Mouse (Mus musculus) embryonic stem cell, embryonic (primary cell): ENCODE data around the gene Paqr9.
"Not testable (repeated sequence)": the region's sequence is repeated elsewhere in the genome, so short reads cannot be mapped to it uniquely, and the experiment has no call there.

Source experiments
- CTCF ChIA-PET, 4 experiments: fragments of 300-600 bp in 2 of 4; fragments of 350-600 bp in 2 of 4; sonication (Branson Sonifier 250); formaldehyde crosslinking; loops; one replicate each; lab custom pipeline; 2022; ENCODE audit warnings: inconsistent platforms in 2 of 4; lab: Charles Lee
- POLR2A ChIA-PET, 4 experiments: fragments of 300-600 bp in 2 of 4; fragments of 350-600 bp in 2 of 4; sonication (Branson Sonifier 250); formaldehyde crosslinking; loops; one replicate each; lab custom pipeline; 2022; ENCODE audit warnings: antibody characterized with exemption in 4 of 4, inconsistent platforms in 1 of 4; lab: Charles Lee

Paqr9 gene

GRCm38 (mm10) chr9:95559059-95559935, at the start of gene Paqr9:
Paqr9 (plus strand) TSS chr9:95559657.
- ChIA-PET POLR2A (interaction anchor here in 2 of 4 experiments (0.6 to 1.7 kb wide), 9 partner anchors 9 to 113 kb away, joined by 3 to 7 read pairs (median 3); no protein-coding TSS in a partner anchor), CTCF (interaction anchor here in 3 of 4 experiments (0.5 to 1.4 kb wide), 3 partner anchors 10 to 39 kb away, joined by 3 to 4 read pairs (median 3); no protein-coding TSS in a partner anchor)

GRCm38 (mm10) chr9:95510693-95511404, 48.6 kb upstream of the Paqr9 start:
- POLR2A ChIA-PET = interaction anchor here (0.5 to 3.7 kb wide), 46 partner anchors 8 to 973 kb away, joined by 3 to 102 read pairs (median 5); partner anchors contain the start of genes Xrn1 (in 2 of the 4), 1190002N15Rik (in 1 of the 4), Atr (in 1 of the 4) and Chst2 (in 1 of the 4)
- CTCF ChIA-PET = interaction anchor here in 1 of 4 experiments (1.4 kb wide), 1 partner anchor 29 kb away, joined by 3 read pairs; no protein-coding TSS in a partner anchor

DNA sequence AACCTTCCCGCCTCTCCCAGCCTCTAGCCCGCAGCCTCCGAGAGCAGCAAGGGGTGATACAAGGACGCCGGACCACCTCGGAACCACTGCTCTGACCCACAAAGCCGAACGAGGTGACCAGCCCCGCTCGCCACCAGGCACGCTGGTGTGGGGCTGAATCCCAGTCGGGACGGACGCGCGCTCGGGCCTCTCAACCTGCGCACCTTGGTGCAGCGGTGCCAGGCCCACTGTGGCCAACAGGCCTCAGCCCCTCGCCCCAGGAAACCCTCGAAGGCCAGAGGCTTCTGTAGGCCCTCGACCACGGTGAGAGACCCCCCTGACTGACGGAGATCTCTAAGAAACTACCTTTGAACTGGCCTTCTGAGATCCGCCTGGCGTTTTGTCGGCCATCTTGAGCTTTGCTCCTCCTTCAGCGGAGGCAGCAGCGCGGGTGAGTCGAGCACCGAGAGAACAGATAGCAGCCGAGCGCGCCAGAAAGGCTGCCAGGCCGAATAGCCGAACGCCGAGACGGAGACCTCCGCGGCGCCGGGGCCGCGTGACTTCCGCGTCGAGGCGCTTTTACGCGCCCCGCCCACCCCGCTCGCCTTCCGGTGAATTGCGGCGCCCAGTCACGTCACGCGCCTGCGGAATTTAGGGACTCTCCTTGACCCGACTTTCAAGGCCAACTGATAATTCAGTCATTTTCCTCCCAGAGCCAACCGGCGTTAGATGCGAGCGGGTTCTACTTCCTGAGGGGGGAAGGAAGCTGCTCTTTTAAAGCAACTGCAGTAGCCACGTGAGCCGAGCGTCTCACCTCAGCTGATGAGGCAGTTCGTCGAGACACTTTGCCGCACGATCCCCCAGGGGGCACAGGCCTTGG, 47.8 kb upstream of the Paqr9 start, which contains the start of gene U2surp:
U2surp (minus strand) TSS at position 525 of the 859 bp plus-strand sequence.
- ChIA-PET CTCF (interaction anchor here in 2 of 4 experiments (1.4 kb wide), 2 partner anchors 14 to 28 kb away, joined by 3 to 10 read pairs; no protein-coding TSS in a partner anchor), POLR2A (interaction anchor here (0.5 to 2.6 kb wide), 75 partner anchors 8 to 974 kb away, joined by 3 to 102 read pairs (median 4); partner anchors contain the start of genes Pls1 (in 3 of the 4), Atr (in 2 of the 4), Xrn1 (in 2 of the 4) and 1190002N15Rik (in 1 of the 4))

DNA sequence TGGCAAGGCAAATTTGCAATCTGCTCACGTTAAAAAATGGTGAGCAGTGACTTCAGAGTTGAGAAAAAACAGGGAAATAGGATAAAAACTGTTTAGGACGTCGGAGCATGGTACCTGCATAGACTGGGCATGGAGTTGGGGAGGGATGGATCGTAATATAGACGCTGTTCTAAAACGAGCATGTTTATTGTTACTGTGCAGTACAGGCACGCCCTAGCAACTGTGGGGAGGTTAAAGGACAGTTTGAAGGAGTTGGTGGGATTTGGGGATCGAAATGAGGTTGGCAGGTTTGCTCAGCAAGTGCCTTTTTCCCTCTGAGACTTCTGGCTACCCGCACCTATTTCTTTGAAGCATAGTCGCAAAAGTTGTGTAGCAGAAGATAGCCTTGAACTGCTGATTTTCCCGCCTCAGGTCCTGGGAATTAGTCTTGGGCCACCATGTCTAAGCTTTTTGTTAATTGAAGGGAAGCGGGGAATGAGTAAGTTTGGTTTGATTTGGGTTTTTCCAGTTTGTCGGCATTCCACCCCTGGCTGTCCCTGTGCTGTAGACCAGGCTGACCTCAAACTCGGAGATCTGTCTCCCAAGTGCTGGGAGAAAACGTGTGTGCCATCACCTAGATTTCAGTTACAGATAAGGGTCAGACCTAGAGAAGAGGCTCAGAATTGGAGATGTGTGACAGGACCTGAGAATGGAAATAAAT, 47.0 kb upstream of the Paqr9 start:
- ChIA-PET POLR2A (interaction anchor here (0.6 to 2.6 kb wide), 71 partner anchors 9 to 974 kb away, joined by 3 to 102 read pairs (median 4); partner anchors contain the start of genes Atr (in 2 of the 4), Pls1 (in 2 of the 4), Xrn1 (in 2 of the 4) and 1190002N15Rik (in 1 of the 4)), CTCF (interaction anchor here in 2 of 4 experiments (1.4 kb wide), 2 partner anchors 13 to 27 kb away, joined by 3 to 10 read pairs; no protein-coding TSS in a partner anchor)

DNA sequence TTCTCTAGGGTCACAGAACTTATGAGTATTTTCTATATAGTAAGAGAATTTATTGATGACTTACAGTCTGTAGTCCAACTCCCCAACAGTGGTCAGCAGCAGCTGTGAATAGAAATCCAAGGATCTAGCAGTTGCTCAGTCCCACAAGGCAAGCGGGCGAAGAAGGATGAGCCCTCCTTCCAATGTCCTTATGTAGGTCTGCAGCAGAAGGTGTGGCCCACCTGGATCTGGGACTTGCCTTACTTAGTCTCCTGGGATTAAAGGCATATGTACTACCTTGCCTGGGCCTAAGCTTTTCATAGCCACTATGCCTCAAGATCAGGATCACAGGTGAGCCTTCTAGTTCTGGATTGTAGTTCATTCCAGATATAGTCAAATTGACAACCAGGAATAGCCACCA, 45.7 kb upstream of the Paqr9 start:
- CTCF ChIA-PET = no interaction called here
- POLR2A ChIA-PET = interaction anchor here in 2 of 4 experiments (0.9 to 2.6 kb wide), 4 partner anchors 10 to 49 kb away, joined by 3 to 14 read pairs (median 4); no protein-coding TSS in a partner anchor

- POLR2A ChIA-PET = interaction anchor here in 2 of 4 experiments (0.8 to 1.7 kb wide), 4 partner anchors 9 to 50 kb away, joined by 3 to 5 read pairs (median 4); no protein-coding TSS in a partner anchor
- CTCF ChIA-PET = not testable (repeated sequence)
These were observed 45.1 kb upstream of the Paqr9 start for GRCm38 (mm10) chr9:95514361-95514760.

GRCm38 (mm10) chr9:95520563-95520962, 38.9 kb upstream of the Paqr9 start:
- CTCF ChIA-PET = no interaction called here
- POLR2A ChIA-PET = interaction anchor here (0.6 to 6.6 kb wide), 15 partner anchors 8 to 343 kb away, joined by 3 to 102 read pairs (median 4); partner anchors contain the start of gene U2surp (in 4 of the 4)

DNA sequence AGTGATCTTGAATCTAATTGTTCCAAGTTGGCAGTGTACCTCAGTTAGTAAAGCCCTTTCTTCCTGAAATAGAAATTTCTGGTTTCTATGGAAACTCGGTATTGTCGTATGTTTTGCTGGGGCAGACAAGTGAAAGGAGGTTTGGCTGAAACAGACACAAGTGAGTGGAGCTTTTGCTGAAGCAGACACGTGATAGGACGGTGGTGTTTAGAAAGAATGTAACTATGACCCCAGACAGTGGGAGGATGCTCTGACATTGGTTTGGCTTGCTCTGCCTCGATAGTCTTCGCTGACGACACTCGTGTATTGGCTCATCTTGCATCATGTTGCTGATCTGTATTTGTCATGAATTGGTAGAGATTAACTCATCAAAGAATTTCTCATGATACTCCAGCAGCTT, 38.4 kb upstream of the Paqr9 start:
- ChIA-PET CTCF (no interaction called here), POLR2A (interaction anchor here (0.6 to 6.6 kb wide), 31 partner anchors 9 to 1593 kb away, joined by 3 to 102 read pairs (median 4); partner anchors contain the start of genes U2surp (in 4 of the 4), Gk5 (in 1 of the 4) and Slc25a36 (in 1 of the 4))

DNA sequence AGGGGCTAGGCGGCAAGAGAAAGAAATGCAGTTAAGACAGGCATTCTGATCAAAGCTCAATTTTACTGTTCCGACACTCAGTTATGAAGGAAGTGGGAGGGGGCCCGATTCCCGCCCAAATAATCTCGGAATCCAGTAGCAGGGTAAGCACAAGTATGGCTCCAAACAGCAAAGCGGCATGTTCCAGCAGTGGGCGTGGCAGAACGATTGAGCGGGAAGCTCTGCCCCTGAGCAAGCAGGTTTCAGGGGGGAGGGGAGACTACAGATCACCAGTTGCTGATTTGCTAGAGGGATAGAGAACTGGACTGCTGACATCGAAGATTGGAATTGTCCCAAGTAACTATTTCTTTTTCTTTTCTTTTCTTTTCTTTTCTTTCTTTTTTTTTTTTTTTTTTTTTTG, 37.9 kb upstream of the Paqr9 start:
- CTCF ChIA-PET = no interaction called here

DNA sequence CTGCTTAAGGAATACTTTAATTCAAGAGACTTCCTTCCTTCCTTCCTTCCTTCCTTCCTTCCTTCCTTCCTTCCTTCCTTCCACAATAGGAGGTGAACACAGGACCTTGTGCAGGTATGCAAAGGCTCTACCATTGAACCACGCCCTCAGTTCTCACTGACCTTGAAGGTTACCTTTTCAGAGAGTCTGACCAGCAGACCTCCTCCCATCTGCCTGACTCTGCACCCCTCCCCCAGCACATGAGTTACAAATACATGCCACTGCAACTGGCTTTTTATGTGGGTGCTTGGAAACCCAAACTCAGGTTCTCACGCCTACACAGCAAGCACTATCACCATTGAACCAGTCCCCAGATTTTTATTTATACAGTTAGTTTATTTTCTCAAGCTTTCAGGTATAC, 36.9 kb upstream of the Paqr9 start:
- CTCF ChIA-PET = interaction anchor here in 3 of 4 experiments (0.8 to 1.3 kb wide), 4 partner anchors 14 to 22 kb away, joined by 3 read pairs; no protein-coding TSS in a partner anchor
- POLR2A ChIA-PET = interaction anchor here in 3 of 4 experiments (0.6 to 6.6 kb wide), 20 partner anchors 9 to 985 kb away, joined by 3 to 102 read pairs (median 4); partner anchors contain the start of genes U2surp (in 3 of the 3), 1190002N15Rik (in 1 of the 3) and Xrn1 (in 1 of the 3)

More for the DNA sequence above, 37.9 kb upstream of the Paqr9 start:
- POLR2A ChIA-PET = interaction anchor here (0.6 to 6.6 kb wide), 35 partner anchors 9 to 1592 kb away, joined by 3 to 102 read pairs (median 4); partner anchors contain the start of genes U2surp (in 4 of the 4), 1190002N15Rik (in 1 of the 4), Atr (in 1 of the 4) and Gk5 (in 1 of the 4)

- ChIA-PET CTCF (interaction anchor here (0.5 to 2.3 kb wide), 16 partner anchors 11 to 329 kb away, joined by 3 to 10 read pairs (median 4); partner anchors contain the start of gene U2surp (in 1 of the 4)), POLR2A (interaction anchor here (0.6 to 6.6 kb wide), 22 partner anchors 8 to 599 kb away, joined by 3 to 102 read pairs (median 4); partner anchors contain the start of genes U2surp (in 4 of the 4), Atr (in 1 of the 4), Paqr9 (in 1 of the 4) and Pls1 (in 1 of the 4))
These were observed 34.1 kb upstream of the Paqr9 start for GRCm38 (mm10) chr9:95525376-95525775.

DNA sequence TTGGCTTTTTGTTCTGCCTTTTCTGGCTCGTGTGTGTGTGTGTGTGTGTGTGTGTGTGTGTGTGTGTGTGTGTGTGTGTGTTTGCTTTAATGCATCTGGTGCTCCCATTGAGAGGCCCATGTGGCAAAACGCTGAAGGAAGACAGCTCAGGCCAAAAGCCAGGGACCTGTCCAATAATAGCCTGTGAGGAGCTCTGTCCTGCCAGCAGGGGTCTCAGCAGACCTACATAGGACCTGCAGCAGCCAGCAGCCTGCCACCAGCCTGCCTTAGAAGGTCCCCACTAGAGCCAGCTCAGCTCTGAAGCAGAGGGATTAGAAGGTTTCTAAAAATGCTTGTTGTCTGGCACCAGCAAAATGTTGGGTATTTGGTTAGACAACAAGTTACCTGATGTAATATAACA, 33.5 kb upstream of the Paqr9 start:
- POLR2A ChIA-PET = interaction anchor here (0.6 to 6.6 kb wide), 18 partner anchors 12 to 598 kb away, joined by 3 to 102 read pairs (median 4); partner anchors contain the start of genes U2surp (in 4 of the 4), Atr (in 1 of the 4) and Pls1 (in 1 of the 4)
- CTCF ChIA-PET = interaction anchor here (0.5 to 2.3 kb wide), 21 partner anchors 10 to 328 kb away, joined by 3 to 10 read pairs (median 5); partner anchors contain the start of gene U2surp (in 1 of the 4)

GRCm38 (mm10) chr9:95527676-95528075, 31.8 kb upstream of the Paqr9 start:
- POLR2A ChIA-PET = interaction anchor here in 1 of 4 experiments (1.2 kb wide), 1 partner anchor 20 kb away, joined by 3 read pairs; no protein-coding TSS in a partner anchor
- CTCF ChIA-PET = interaction anchor here in 1 of 4 experiments (1.0 kb wide), 1 partner anchor 12 kb away, joined by 3 read pairs; no protein-coding TSS in a partner anchor

DNA sequence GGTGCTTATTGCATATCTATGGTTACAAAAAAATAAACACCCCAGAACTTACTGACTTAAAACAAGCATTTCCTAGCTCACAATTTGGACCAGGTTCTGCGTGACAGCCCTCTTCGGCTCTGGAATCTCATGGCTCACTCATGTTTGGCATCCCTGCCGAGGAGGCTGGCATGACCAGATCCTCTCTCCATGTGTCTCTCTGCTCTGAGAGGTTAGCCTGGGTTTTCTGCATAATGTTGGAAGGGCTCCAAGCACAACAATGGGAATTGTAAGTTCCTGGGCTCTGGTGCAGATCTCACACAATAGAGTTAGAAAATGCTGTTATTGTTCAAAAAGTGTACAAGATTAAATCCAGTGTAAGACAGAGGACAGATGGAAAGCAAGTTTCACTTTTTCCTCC, 28.3 kb upstream of the Paqr9 start:
- CTCF ChIA-PET = interaction anchor here in 1 of 4 experiments (1.2 kb wide), 1 partner anchor 9 kb away, joined by 3 read pairs; no protein-coding TSS in a partner anchor
- POLR2A ChIA-PET = interaction anchor here in 1 of 4 experiments (1.2 to 1.3 kb wide), 2 partner anchors 8 to 9 kb away, joined by 4 to 7 read pairs; no protein-coding TSS in a partner anchor

- ChIA-PET CTCF (no interaction called here), POLR2A (no interaction called here)
These were observed 25.6 kb upstream of the Paqr9 start for GRCm38 (mm10) chr9:95533817-95534216.
